Mouse (Mus musculus) embryonic fibroblast, embryonic 13.5 days (primary cell): ENCODE results near the gene Rps9. TPM values are rescaled to one million over a fixed set of nuclear protein-coding genes. Genes with fewer than 3 reads are reported as not detected.
A peak's percentile ranks its signal among the peaks of the same experiment; 100 is the strongest.
"Not testable (repeated sequence)": the region's sequence is repeated elsewhere in the genome, so short reads cannot be mapped to it uniquely, and the experiment has no call there.

Source experiments
- H3K27ac ChIP-seq: 2 replicates; pipeline ENCODE4 v1.5.1; 2012; ENCODE audit warnings: low read length, control low read depth, inconsistent platforms; ENCODE audit not compliant: insufficient read depth
- H3K4me1 ChIP-seq: 2 replicates; pipeline ENCODE4 v1.6.1; 2011; ENCODE audit warnings: low read length; ENCODE audit not compliant: control insufficient read depth, insufficient read depth
- H3K4me3 ChIP-seq: 2 replicates; pipeline ENCODE4 v1.5.1; 2011; ENCODE audit warnings: mild to moderate bottlenecking, control low read depth, low read length; ENCODE audit not compliant: insufficient read depth
- CTCF ChIP-seq: IDR thresholded peaks from 2 replicates; pipeline ENCODE4 v1.5.1; 2011; ENCODE audit warnings: mild to moderate bottlenecking, control low read depth, low read length, moderate library complexity, borderline replicate concordance; ENCODE audit not compliant: insufficient read depth
- POLR2A ChIP-seq: IDR thresholded peaks from 2 replicates; pipeline ENCODE4 v1.6.1; 2011; ENCODE audit warnings: low read depth, mild to moderate bottlenecking, control low read depth, low read length, moderate library complexity
- polyA plus RNA-seq: library from polyadenylated mRNA; stranded (reverse); fragments of >200 nt; gene quantifications from 2 replicates; pipeline ENCODE4 v1.2.4, GENCODE M21; 2011; ENCODE audit warnings: low read depth; ENCODE audit not compliant: missing spikeins, insufficient read length

Gene Rps9
- polyA plus RNA-seq, 1 experiment, result 1,255 TPM

- Histone ChIP-seq H3K4me3 (no peak overlapping the region), H3K4me1 (peaks cover 5% of the 10 kb centered on the region), H3K27ac (no peak overlapping the region)
- TF ChIP-seq POLR2A, result peak; percentile 54
- TF ChIP-seq CTCF, result no peak
Observed at GRCm38 (mm10) chr7:3709000-3709399, 5.2 kb downstream of the Rps9 start.

- TF ChIP-seq POLR2A, result no peak
- no peak for TF ChIP-seq CTCF
- Histone ChIP-seq H3K4me1 (no peaks in the 10 kb centered on the region), H3K4me3 (no peak overlapping the region), H3K27ac (no peak overlapping the region)
Observed at GRCm38 (mm10) chr7:3712264-3712942, 8.6 kb downstream of the Rps9 start.

- no peaks in the 10 kb centered on the region for H3K4me1 ChIP-seq
- no peak overlapping the region for H3K4me3 ChIP-seq
- H3K27ac ChIP-seq, result no peak overlapping the region
- TF ChIP-seq POLR2A, result no peak
- no peak for TF ChIP-seq CTCF
Observed at GRCm38 (mm10) chr7:3715249-3715648, 11.5 kb downstream of the Rps9 start.

- not testable (repeated sequence) for H3K27ac ChIP-seq, H3K4me1 ChIP-seq, H3K4me3 ChIP-seq
Observed at GRCm38 (mm10) chr7:3720268-3720667, 16.5 kb downstream of the Rps9 start, which contains the start of gene Pirb. Pirb (minus strand) TSS chr7:3720391.

GRCm38 (mm10) chr7:3725459-3725858, 21.7 kb downstream of the Rps9 start:
- not testable (repeated sequence) for H3K27ac ChIP-seq, H3K4me1 ChIP-seq, H3K4me3 ChIP-seq

GRCm38 (mm10) chr7:3732675-3733074, 28.9 kb downstream of the Rps9 start:
- not testable (repeated sequence) for H3K4me3 ChIP-seq, H3K4me1 ChIP-seq, H3K27ac ChIP-seq

Other genes starting within 250 kb of the Rps9 start
- gene Tarm1, start 201.4 kb upstream of the Rps9 start, polyA plus RNA-seq, result 0.43 TPM in 1 of 2 replicates, not detected in the other
- gene Oscar, start 87.8 kb upstream of the Rps9 start, polyA plus RNA-seq, result 0.37 TPM in 1 of 2 replicates, not detected in the other
- 386 and 396 TPM in 2 replicates for gene Ndufa3, start 86.6 kb upstream of the Rps9 start, polyA plus RNA-seq
- gene Tfpt, start 74.1 kb upstream of the Rps9 start, polyA plus RNA-seq, result 13.7 and 17.3 TPM in 2 replicates
- gene Prpf31, start 74.0 kb upstream of the Rps9 start, polyA plus RNA-seq, result 42.2 and 51.8 TPM in 2 replicates
- gene Cnot3, start 58.7 kb upstream of the Rps9 start, polyA plus RNA-seq, result 68.8 and 82.0 TPM in 2 replicates
- gene Leng1, start 38.2 kb upstream of the Rps9 start, polyA plus RNA-seq, result 8.0 and 9.8 TPM in 2 replicates
- gene Tmc4, start 26.4 kb upstream of the Rps9 start, polyA plus RNA-seq, result 10.5 and 10.7 TPM in 2 replicates
- gene Tsen34, start 11.1 kb upstream of the Rps9 start, polyA plus RNA-seq, result 81.5 and 85.6 TPM in 2 replicates
- gene Mboat7, start 10.5 kb upstream of the Rps9 start, polyA plus RNA-seq, result 82.2 and 94.6 TPM in 2 replicates
- gene Pirb, start 16.4 kb downstream of the Rps9 start, polyA plus RNA-seq, result 0.79 TPM in 1 of 2 replicates, not detected in the other
- not detected in 2 replicates for gene Gm15448, start 121.7 kb downstream of the Rps9 start, polyA plus RNA-seq
- gene Pira2, start 141.1 kb downstream of the Rps9 start, polyA plus RNA-seq, result 0.42 TPM in 1 of 2 replicates, not detected in the other
- not detected in 2 replicates for gene Gm14548, start 194.1 kb downstream of the Rps9 start, polyA plus RNA-seq
- gene Lilra6, start 211.5 kb downstream of the Rps9 start, polyA plus RNA-seq, result not detected in 2 replicates